Mouse (Mus musculus) left cerebral cortex, adult 8-10 months (tissue): ENCODE measurements around the gene Cdh9. TPM values are rescaled to one million over a fixed set of nuclear protein-coding genes. Genes with fewer than 3 reads are reported as not detected.
A peak's percentile ranks its signal among the peaks of the same experiment; 100 is the strongest.

Source experiments
- DNase-seq, 2 experiments: peaks; one replicate each; pipeline ENCODE4 v3.0.0; 2022; ENCODE audit warnings: low spot score in 2 of 2
- total RNA-seq, 4 experiments: library from RNA; stranded (reverse); gene quantifications; 2 replicates each; pipeline ENCODE4 v1.2.4; 2022

Gene Cdh9
- total RNA-seq = 10 to 100 TPM; 15.9 to 18.0 (median 17.2) TPM

DNA sequence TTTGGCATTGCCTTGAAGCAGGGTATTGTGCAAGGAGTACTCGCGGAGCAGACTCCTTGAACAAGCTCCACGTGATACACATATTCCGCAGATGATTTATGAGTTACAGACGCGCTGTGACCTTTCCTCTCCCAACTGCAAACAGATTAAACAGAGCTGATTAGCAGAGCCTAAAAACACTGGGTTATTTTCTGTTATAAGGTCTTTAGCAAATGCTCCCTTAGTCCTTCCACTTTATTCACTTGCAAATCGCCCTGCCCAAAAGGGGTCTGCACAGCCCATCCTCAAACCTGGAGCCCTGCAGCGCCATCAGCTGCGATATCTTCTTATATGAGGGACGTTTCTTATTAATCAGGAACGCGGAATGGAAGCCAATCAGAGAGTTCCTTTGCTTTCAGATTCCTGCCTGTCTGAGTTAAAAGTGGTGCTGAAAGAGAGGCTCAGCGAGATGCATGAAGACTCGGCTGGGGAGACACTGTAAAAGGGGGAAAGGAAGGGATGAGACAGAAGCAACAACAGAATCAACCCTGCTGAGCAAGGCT, at the start of gene Cdh9:
Cdh9 (plus strand) TSS at position 287 of the 542 bp plus-strand sequence.
- DNase-seq = peak; percentile 9 to 40

DNA sequence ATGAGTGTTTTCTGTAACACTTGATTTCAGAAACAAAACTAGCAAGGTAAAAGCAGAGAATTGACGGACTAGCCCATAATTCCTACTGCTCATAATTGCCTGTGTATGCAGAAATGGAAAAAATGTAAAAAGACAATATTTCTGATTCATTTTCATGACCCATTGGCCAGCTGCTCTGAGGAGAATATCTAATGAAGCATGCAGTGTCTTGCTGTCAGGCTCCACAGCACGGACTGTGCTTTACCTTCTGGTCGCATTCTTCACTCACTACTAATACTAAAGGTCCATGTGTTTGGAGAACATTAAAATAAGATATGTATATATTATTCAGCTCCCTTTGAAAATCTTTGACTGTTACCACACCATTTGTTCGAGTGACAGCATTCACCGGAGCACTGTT, 49.5 kb upstream of the Cdh9 start:
- no peak for DNase-seq

DNA sequence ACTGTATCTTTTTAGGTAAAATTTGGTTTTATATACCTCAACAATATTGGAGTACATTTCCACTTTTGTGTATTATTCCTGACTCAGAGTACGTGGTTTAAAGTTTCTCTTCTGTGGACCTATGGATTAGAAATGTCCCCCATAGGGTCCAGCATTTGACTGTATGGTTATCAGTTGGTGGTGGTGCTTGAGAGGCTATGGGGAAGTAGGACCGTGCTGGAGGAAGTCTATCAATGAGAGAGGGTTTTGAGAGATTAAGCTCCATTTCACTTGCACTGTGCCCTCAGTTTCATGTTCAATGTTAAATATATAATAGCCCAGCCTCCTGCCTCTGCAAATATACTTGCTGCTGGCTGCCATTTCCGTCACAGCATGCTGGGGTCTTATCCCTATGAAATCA, 28.7 kb upstream of the Cdh9 start:
- no peak for DNase-seq

DNA sequence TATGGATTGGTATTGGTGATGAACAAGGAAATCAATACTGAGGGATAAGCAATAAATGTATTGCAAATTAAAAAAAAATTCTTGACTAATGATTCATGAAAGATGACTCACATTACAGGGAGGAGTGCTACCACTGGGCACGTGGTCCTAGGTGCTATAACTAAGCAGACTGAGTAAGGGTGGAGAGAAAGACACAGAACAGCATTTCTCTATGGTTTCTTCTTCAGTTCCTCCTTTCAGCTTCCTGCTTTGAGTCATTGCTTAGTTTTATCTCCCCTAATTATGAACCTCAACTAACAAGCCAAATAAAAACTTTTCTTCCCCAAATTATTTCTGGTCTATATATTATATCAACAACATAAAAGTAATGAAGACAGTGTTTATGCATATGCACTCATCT, 26.2 kb upstream of the Cdh9 start:
- no peak for DNase-seq

DNA sequence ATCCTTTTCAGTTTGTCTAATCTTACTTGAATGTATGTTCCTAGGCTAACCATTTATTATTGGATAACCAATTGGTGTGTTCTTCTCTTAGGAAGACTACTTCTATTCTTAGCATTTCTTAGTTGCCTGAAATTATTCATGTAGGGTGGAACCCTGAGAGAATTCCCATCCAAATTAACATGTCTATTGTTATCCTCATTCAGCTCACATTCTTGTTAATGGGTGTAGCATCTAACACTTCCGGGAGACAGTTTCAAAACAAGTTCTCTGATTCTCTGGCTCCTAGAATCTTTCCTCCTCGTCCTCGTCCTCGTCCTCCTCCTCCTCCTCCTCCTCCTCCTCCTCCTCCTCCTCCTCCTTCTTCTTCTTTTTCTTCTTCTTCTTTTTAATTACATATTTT, 10.5 kb downstream of the Cdh9 start:
- no peak for DNase-seq

DNA sequence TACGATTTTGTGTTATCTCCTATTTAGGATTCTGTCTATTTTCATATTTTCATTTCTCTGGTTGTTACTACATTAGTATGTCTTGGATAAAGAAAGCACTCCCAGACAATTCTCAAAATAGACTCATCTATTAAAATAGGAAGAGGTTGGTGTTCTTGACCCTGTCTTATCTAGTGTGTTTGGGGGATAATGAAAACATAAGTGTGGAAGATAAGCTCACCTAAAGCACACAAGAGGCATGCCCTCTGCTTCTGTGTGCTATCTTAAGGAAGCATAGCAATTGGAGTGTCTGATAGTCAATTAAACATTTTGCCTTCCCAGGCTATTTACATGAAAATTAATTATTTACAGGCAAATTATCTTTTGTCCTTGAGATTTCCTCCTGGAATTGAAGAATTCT, 18.1 kb downstream of the Cdh9 start:
- no peak for DNase-seq

DNA sequence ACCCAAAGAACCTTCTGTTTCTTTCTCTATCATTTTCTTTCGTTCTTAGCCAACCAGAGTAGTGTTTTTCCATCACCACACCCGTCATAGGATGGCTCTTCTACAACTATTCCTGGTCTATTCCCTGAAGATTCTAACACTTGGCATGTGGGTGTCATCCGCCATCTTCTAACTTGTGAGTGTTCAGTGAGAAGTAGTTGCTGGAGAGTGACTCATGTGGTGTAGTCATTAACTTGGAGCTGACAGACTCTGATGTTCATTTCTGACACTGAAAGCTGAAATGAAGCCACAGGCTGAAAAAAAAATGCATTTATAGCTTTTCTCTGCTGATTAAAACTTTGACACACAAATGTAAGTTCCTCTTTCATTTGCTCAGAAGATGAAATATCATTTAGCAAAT, 34.7 kb downstream of the Cdh9 start:
- DNase-seq = peak in 1 of 2 experiments; percentile 65

DNA sequence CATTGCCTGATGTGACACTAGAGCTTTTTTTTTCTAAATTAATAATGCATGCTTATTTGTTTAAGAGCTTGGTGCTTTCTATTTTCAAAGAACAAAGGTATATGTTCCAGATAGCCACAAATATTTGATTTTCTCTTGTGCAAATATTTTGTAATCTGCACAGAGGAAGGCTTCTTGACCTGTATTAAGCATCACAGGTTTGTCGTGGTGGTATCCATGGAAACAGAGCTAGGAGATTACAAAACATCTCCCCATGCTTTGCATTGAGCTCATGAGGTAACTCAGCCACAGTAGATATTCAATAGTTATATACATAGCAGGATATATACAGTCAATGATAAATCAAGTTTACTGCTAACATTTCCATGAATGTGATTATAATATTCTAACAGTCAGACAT, 56.0 kb downstream of the Cdh9 start:
- DNase-seq = no peak

DNA sequence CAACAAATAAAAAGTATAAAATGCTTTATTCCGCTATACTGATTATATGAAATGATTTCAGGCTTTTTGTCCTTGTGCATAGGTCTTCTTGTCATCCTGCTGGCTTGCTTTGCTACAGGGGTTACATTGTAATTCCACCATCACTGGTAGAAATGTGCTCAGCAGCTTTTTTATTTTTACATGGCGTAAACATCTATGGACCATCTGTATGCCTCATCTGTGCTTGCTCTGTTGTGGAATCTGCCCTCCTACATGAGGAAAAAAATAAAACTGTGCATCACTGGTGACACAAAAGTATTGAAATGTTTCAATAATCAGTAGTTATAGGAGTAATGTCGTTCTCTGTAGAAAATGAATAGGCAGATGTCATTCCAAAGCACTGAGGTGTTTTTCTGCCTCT, 64.3 kb downstream of the Cdh9 start:
- DNase-seq = no peak

DNA sequence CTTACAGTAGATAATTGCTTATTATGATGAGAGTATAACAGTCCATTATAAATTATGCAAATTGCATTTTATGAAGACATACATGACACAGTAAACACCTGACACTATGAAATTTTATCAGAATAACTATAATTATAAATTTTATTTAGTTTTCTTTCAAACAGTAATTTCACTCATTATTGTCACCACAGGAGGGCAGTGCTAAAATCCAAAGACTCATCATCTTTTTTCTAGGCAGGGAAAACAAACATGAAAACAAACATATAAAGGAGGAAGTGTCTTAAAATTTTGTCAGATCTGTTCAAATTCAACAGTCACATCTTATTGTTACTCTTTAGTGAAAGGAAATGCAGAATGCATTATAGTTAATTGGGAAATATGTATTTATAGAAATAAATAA, 72.7 kb downstream of the Cdh9 start:
- DNase-seq = no peak

DNA sequence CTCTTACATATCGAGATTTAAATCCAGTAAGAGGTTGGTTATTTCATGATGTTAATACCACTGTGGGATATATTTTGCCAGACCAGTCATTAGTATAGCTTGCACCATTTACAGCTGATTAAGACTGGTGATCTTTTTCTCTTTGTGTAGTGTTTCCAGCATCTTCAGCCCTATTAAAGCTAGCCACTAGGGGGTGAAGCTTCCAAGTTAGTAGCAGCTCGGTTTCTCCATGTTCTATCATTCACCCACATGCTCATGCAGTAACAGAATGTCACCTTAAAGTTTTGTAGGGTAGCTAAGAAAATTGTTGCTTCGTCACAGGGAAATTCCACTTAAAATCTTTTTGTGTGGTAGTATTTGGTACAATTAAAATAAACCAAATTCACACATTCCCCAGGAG, 82.2 kb downstream of the Cdh9 start:
- DNase-seq = no peak

DNA sequence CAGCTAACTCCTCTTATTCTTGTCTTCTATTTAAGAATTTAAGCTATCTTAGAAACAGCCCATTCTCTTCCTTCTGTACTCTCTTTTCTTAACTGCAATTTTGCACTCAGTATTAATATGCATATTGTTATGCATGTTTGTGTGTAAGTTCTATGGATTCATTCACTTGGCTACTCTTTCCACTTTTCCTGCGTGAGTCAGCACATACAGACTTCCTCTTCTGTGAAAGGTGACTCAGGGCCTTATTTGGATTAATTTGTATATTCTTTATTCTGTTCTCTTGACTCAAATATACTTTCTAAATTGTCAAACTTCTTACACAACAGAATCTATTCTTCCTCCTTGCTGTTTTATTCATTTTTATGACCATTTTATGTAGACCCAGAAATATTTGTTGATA, 85.5 kb downstream of the Cdh9 start:
- DNase-seq = no peak

DNA sequence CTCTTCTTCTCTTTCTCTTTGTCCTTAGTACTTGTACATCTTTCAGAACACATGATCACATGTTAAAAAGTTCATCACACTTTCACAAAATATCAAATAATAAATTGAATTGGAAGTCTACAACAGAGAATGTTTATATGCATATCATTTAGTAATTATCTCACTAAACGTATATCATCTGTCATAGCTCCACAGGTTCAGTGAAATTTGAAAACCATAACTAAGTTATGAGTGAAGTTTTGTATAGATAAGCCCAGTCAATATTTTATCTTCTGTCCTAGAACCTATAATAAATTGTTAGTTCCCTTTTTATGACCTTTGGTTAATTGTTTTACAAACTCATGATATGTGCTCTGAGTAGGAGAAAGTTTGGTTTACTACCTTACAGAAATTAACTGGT, 106.2 kb downstream of the Cdh9 start:
- DNase-seq = no peak

DNA sequence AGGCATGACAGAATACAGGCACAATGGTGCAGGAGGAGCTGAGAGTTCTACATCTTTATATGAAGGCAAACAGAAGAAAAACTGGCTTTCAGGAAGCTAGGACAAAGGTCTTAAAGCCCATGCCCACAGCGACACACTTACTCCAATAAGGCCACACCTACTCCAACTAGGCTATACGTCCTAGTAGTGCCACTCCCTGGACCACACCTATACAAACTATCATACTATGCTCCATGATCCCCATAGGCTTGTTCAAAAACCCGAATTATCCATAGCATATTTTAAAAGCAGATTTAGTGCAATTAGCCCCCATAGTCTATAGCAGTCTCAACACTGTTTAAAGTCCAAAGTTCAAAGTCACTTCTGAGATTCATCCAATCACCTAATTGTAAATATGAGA, 154.0 kb downstream of the Cdh9 start:
- no peak for DNase-seq

DNA sequence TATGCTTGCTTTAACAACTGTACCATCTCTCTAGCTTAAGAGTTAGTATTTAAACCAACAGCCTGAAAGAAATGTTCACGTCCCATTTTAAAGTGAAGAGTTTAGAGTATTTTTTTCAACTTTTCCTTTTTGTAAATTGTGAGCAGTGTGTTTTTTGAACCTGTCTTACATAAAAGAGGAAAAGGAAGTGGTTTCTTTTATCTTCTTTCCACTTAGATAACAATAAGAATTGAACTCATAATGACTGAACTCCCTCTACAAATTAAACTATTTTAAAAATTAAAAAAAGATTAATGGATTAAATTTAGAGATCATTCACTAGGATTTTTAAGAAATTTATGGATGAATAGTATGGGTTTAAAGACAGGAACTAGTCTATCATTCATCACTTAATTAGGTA, 168.1 kb downstream of the Cdh9 start:
- DNase-seq = no peak
